Mouse (Mus musculus) right cerebral cortex, postnatal 14 days (tissue): ENCODE measurements around the gene Tek.
"Not testable (repeated sequence)": the region's sequence is repeated elsewhere in the genome, so short reads cannot be mapped to it uniquely, and the experiment has no call there.

ENCODE experiments used
- DNase-seq: peaks from one replicate; pipeline ENCODE4 v3.0.0; 2022

Tek gene

GRCm38 (mm10) chr4:94738838-94739731 lies at the start of gene Tek:
Tek (plus strand) TSS chr4:94739289.
- DNase-seq = no peak

DNA sequence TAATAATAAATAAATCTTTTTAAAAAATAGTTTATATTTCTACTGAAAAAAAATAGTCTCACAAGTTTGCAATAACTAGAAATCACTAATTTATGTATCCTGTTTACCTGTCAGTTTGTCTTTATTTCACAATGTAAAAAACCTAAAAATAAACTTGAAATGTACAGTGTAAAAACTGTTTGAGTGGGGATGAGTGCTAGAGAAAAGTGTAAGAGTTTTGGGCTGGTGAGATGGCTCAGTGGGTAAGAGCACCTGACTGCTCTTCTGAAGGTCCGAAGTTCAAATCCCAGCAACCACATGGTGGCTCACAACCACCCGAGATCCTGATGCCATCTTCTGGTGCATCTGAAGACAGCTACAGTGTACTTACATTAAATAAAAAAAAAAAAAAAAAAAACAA lies 49.3 kb upstream of the Tek start:
- not testable (repeated sequence) for DNase-seq

GRCm38 (mm10) chr4:94691078-94691477 lies 48.0 kb upstream of the Tek start:
- DNase-seq = no peak

DNA sequence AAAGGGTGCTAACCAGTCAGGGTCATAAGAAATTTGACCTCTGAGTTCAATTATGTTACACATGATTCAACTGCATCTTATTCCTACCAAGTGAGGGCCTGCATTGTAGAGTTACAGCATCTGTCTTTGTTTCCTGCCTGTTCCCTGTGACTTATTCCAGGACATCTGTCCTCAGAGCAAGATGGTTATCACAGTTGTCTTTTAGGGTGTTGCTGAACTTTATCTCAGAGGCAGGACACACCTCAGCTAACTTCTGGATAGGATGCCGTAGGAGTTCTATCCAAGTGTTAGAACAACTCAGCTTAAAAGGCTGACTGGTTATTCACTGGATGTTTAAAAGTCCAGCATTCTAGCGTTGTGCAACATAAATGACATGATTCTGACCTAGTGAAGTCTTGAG lies 46.9 kb upstream of the Tek start:
- no peak for DNase-seq

DNA sequence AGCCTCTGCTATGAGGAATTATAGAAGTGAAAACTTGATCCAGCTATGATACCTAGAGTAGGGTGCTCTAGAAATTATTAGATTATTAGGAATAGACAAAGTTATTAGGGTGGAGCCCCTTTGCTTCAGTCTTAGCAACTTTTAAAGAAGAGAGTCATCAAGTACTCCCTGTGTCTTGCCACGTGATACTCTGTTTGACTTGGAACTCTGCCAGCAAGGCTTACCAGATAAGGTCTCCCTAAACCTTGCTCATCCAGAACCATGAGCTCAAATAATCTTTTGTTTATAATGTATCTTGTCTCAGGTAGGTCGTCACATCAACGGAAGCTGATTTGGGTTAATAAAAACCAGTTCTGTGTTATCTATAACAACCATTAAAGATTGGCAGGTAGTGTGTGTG lies 42.7 kb upstream of the Tek start:
- no peak for DNase-seq

DNA sequence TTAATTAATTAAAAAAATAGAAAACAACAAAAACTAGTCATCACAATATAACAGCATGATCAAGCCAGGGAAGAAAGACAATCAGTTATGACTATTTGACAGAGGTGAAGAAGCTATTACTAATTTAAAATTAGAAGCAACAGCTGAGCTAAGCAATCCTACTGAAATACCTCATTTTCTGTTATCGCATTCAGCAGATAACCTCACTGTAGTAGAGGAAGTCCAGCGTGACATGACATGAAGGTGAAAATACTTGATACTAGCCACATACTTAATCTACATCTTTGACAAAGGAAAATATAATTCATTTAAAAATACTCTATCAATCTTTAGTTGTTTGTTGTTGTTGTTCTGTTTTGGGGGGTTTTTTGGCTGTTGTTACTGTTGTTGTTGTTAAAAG lies 28.1 kb upstream of the Tek start:
- no peak for DNase-seq

DNA sequence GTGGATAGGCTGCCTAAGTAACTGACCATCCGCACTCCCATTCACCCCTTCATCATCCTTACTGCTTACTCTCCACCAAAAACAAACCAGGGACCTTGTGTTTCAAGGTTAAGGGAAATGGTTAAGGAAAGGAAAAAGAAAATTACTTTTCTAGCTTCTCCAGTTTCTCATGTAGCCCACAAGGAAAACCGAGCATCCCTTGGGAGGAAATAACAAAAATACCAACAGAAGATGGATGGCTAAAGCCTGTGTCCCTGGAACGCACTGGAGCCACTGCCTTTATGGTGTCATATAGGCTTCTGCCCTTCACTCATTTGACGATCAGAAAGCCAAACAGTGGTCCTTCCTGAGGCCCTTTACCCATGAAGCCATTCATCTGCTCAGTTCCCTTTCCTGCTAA lies 27.7 kb upstream of the Tek start:
- DNase-seq = no peak

GRCm38 (mm10) chr4:94713741-94714140 lies 25.3 kb upstream of the Tek start:
- DNase-seq = no peak

GRCm38 (mm10) chr4:94715166-94715565 lies 23.9 kb upstream of the Tek start:
- no peak for DNase-seq

DNA sequence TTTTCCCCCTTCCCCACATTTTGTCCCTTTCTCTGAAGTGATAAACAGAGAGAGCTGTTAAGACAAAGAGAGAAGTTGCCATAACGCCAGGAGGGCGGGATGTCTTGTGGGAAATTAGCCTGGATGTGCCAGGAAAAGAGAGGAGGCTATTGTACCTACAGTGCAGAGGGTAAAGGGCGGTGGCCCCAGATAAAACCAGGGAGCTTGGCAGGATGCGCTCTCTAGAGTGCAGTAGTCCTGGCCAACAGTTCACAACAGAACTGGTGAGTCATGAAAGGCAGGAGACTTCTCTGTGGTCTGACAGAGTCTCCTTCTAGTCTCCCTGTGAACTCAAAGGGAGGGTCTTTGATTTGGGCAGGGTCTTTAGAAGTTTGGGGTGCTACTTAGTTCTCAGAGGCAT lies 13.3 kb upstream of the Tek start:
- no peak for DNase-seq

DNA sequence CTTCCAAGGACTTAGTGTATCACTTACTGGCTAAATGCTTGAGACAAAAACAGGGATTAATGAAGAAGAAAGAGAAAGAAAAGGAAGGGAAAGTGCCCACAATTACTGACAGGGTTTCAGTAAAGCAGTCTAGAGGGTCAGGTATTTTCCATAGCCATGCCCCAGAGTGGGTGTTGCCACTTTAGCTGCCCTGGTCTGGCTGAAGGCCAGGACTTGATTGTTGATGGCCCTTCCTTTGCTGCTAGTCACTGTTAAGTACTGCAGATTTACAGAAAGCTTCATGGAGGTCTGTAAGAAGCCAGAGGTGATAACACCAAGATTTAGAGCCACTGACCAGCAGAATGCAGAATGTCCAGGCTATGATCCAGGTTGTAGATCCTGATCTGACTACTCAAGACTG lies 6.4 kb upstream of the Tek start:
- no peak for DNase-seq

GRCm38 (mm10) chr4:94737326-94738295 lies 1.5 kb upstream of the Tek start:
- no peak for DNase-seq

DNA sequence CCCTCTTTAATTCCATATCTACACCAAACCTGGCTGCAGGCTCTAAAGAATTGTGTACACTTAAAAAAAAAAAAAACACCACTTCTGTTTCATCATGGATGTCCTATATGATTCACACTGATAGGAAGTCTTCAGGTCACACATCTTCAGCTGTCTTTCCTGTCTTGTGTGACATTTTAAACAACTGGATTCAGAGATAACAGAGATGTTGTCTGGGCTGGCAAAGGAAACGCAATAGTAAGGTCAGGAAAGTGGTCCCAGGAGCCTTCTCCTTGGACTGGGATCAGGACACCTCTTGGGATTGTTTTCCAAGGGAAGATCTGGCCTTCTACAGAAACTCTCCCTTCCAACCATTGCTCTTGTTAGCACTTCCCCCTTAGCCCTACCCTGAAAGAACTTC lies 2.7 kb downstream of the Tek start:
- DNase-seq = no peak

- DNase-seq = no peak
Observed at GRCm38 (mm10) chr4:94745749-94746148, 6.7 kb downstream of the Tek start.

DNA sequence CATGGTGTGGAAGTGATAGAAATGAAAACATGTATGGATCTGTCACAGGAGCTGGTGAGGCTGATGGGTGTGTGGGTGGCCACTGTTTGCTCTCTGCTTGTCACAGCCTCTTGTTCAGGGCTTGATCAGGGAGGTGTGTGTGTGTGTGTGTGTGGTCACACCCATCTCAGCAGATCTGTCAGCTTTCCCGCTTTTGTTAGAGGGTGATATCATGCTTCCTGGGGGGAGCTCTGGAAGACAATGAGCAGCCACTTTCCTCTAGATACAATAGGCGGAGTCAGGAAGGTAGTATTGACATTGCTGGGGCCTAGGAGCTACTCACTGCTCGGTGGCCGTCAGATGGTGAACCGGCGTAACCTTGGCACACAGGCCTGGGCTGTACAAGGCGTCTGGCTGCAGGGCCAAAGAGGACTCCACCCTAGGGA lies 7.3 kb downstream of the Tek start:
- DNase-seq = no peak

GRCm38 (mm10) chr4:94747338-94747737 lies 8.2 kb downstream of the Tek start:
- DNase-seq = no peak

DNA sequence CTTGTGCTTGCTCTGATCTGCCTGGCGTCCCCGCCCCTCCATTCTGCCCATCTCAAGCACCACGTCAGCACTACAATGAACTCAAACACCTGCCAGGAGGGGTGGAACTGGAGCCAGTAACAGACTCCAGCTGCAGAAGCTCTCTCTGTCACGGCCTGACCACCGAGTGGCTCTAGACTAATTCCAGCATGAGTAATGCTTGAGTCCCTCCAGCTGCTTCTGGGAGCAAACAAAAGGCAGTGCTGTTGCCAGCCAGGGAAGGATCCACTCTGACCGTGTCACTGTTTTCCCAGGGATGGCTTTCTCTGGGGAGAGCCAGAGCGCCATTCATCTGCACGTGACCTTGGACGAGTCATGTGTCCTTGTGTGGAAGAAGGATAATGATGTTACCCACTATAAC lies 13.4 kb downstream of the Tek start:
- no peak for DNase-seq

DNA sequence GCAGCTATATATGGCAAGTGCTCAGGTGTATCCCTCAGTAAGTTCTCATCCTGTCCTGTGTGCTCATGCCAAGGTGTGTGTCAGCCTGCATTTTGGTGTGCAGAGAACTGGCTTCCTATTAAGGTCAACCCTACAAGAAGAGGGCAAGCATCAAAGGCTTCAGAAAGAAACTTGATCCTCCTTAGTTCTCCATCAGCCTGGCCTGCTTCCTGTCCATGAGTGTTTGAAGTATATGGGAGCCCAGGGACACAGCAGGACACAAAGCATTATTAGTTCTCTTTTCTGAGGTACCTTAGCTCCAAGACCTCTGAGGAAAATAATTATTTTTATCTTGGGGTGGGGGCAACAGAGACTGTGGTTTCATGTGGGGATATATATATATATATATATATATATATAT lies 26.1 kb downstream of the Tek start:
- DNase-seq = no peak

- no peak for DNase-seq
Observed at GRCm38 (mm10) chr4:94766176-94766575, 27.1 kb downstream of the Tek start.

DNA sequence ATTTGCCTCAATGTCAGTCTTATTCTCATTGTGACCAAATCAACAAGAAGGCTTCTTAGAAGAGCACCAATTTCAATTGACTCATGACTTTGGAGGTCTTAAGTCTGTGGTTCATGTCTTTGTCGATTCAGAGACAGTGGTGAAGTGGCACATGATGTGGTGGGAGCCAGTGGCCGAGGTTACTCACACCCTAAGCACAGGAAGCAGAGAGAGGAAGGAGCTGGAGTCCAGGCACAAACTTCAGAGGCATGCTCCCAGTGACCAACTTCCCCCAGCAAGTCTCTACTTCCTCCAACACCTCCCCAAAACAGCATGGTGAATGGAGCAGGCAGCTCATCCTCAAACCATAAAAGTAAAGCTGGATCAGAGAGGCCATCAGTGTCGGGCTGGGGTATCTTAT lies 29.5 kb downstream of the Tek start:
- DNase-seq = no peak

DNA sequence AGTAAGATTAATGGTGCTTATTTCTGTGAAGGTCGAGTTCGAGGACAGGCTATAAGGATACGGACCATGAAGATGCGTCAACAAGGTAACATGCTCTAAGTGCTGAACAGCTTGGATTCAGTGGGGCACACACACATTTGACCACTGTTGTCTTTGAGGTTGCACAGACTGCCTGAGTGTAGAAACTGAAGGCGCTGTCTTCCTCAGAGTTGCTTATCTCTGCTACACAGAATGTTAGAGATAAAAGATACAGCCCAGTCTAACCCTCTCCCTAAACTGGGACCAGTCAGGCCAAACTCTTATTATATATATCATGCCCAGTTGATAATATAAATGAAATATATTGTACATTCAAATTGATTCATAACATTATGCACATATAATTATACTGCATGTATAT lies 42.0 kb downstream of the Tek start:
- DNase-seq = no peak

DNA sequence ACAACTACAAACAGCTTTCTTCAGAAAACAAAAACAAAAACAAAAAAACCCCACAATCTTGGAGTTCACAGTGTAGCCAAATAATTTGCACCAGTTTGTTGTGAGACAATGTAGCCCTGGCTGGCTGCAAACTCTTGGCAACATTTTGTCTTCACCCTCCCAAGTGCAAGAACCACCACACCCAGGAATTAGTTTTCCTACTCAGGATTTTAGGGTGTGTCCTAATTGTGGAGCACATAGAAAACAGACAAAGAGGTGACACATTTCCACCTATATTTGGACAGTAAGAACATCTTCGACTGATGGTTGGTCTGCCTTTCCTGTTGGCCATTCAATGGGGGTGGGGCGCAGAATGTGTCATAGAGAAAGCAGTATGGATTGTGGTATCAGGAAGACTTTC lies 46.8 kb downstream of the Tek start:
- no peak for DNase-seq

DNA sequence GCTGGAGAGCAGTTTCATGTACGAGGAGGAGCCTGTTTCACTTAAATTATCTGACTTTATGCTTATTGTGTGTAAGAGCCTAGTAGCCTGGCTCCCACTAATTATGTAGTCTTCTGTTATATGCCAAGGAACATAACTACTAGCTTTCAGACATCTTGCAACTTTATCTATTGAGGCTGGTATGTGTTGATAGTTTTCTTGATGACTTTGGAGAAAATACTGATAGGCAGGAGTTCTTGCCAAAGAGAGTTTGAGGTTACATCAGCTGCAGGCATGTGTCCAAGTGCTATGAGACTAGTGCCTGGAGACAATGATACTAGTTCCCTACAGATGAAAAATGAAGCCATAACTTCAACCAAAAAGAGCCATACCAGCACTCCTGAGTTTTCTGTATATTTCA lies 64.1 kb downstream of the Tek start:
- no peak for DNase-seq

DNA sequence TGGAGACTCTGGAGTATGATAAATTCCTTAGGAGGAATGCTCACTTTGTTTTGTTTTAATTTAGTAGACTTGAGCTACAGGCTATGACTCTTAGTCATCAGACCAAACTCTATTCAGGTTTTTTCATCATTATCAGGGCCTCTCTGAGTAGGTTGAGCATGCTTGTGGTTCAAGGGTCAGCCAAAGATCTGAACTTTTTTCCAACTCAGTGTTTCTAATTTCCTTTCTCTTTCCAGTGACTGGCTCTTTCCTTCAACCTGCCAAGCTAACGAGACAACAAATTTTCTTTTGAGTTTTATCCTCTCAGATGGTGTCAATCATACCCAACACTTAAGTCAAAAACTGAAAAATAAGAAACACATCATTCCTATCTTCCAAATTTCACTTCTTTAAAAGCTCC lies 71.5 kb downstream of the Tek start:
- no peak for DNase-seq
